ENCODE assay signal across 24 mouse cellular contexts in genomic region chr13:43583504-43583903, GRCm38 (mm10). TPM values are rescaled to one million over a fixed set of nuclear protein-coding genes. Genes with fewer than 3 reads are reported as not detected.
DNase-seq lines count a peak whose midpoint lies in the region; ATAC-seq and TF ChIP-seq lines count a peak whose summit lies in the region.
"Had no signal": no experiment of that assay in that cellular context is flagged by ENCODE, and none has a peak within 500 bp of the region (broad histone marks: within the 10 kb centered on the region; RNA-seq: fewer than 3 reads in every experiment).

No protein-coding gene starts in this region.

- WGBS in hindbrain, embryonic 14.5 days = 64% methylated on average over 8 of the region's 8 CpGs
- WGBS in hindbrain, embryonic 11.5 days = 61% methylated on average over 8 of the region's 8 CpGs
- 37% methylated on average over 8 of the region's 8 CpGs for WGBS in forebrain, embryonic 14.5 days
- WGBS in liver, postnatal 0 days (ENCODE audit: insufficient replicate concordance) = 61% methylated on average over 8 of the region's 8 CpGs

- H3K4me3 ChIP-seq in hindbrain, embryonic 14.5 days (replicated peaks; ENCODE audit: low read length) = no peak overlapping the region
- no peak overlapping the region for H3K4me3 ChIP-seq in hindbrain, embryonic 11.5 days (ENCODE audit: low read depth, low read length)
- H3K4me3 ChIP-seq in forebrain, embryonic 14.5 days (ENCODE audit: low read depth, low read length) = no peak overlapping the region
- H3K4me3 ChIP-seq in liver, postnatal 0 days (ENCODE audit: low read depth, low read length) = no peak overlapping the region
- H3K4me3 ChIP-seq: liver, embryonic 12.5 days; midbrain, embryonic 13.5 days had no signal

- no peak overlapping the region for H3K27ac ChIP-seq in hindbrain, embryonic 14.5 days
- no peak overlapping the region for H3K27ac ChIP-seq in hindbrain, embryonic 11.5 days (ENCODE audit: low read depth, low read length)
- peak overlapping the region; percentile 46; the same call in 1 of the 2 replicates for H3K27ac ChIP-seq in forebrain, embryonic 14.5 days (ENCODE audit: low read depth, low read length)
- no peak overlapping the region for H3K27ac ChIP-seq in liver, postnatal 0 days (ENCODE audit: low read depth)
- H3K27ac ChIP-seq: hindbrain, embryonic 10.5 days; kidney, embryonic 15.5 days; liver, embryonic 12.5 days; midbrain, embryonic 13.5 days had no signal

- no peak for TF ChIP-seq EP300 in liver, postnatal 0 days (IDR thresholded peaks at IDR 0.05; ENCODE audit: low read depth)

- no peak for DNase-seq in hindbrain, embryonic 14.5 days (ENCODE audit: low spot score)
- no peak for DNase-seq in hindbrain, embryonic 11.5 days (ENCODE audit: low spot score)
- DNase-seq in right cerebral cortex, adult 18-20 months = peak; percentile 8
- DNase-seq in right cerebral cortex, postnatal 10 days (ENCODE audit: low spot score in 2 of 2) = no peak
- DNase-seq in forebrain, embryonic 14.5 days (ENCODE audit: low spot score) = peak; percentile 80
- no peak for DNase-seq in liver, postnatal 0 days
- DNase-seq in thymus, postnatal 25 days = no peak
- DNase-seq: adrenal gland, postnatal 25 days; cerebellum, adult 18-20 months; cerebellum, postnatal 10 days; heart, postnatal 14 days; kidney, adult 18-20 months; kidney, postnatal 25 days; layer of hippocampus, postnatal 36 days; left cerebral cortex, postnatal 4 days; lung, adult 18-20 months; lung, postnatal 4 days; right cerebral cortex, postnatal 14 days had no signal

- no peaks in the 10 kb centered on the region for H3K4me1 ChIP-seq in hindbrain, embryonic 14.5 days (replicated peaks; ENCODE audit: control insufficient read depth, insufficient read depth, low read length)
- H3K4me1 ChIP-seq in hindbrain, embryonic 11.5 days (replicated peaks; ENCODE audit: control insufficient read depth, insufficient read depth, low read length) = no peaks in the 10 kb centered on the region
- no peaks in the 10 kb centered on the region; the same call in 1 of the 2 replicates for H3K4me1 ChIP-seq in forebrain, embryonic 14.5 days (ENCODE audit: control insufficient read depth, insufficient read depth, low read length)
- no peaks in the 10 kb centered on the region for H3K4me1 ChIP-seq in liver, postnatal 0 days (ENCODE audit: insufficient read depth)
- H3K4me1 ChIP-seq: liver, embryonic 12.5 days; midbrain, embryonic 13.5 days had no signal

- no peaks in the 10 kb centered on the region for H3K27me3 ChIP-seq in hindbrain, embryonic 14.5 days (ENCODE audit: control insufficient read depth, insufficient read depth, low read length)
- no peaks in the 10 kb centered on the region for H3K27me3 ChIP-seq in hindbrain, embryonic 11.5 days (ENCODE audit: control insufficient read depth, insufficient read depth, low read length)
- no peaks in the 10 kb centered on the region for H3K27me3 ChIP-seq in forebrain, embryonic 14.5 days (replicated peaks; ENCODE audit: control insufficient read depth, insufficient read depth, low read length)
- no peaks in the 10 kb centered on the region for H3K27me3 ChIP-seq in liver, postnatal 0 days (ENCODE audit: insufficient read depth, low read length)
- H3K27me3 ChIP-seq: kidney, embryonic 15.5 days; liver, embryonic 12.5 days; midbrain, embryonic 13.5 days had no signal

- peak overlapping the region; percentile 43; the same call in 1 of the 2 replicates for H3K4me2 ChIP-seq in hindbrain, embryonic 14.5 days (replicated peaks)
- H3K4me2 ChIP-seq in hindbrain, embryonic 11.5 days (replicated peaks; ENCODE audit: low read depth, low read length) = no peak overlapping the region
- no peak overlapping the region for H3K4me2 ChIP-seq in forebrain, embryonic 14.5 days (ENCODE audit: low read length)
- H3K4me2 ChIP-seq in liver, postnatal 0 days (ENCODE audit: low read depth, low read length) = no peak overlapping the region

- H3K9me3 ChIP-seq in hindbrain, embryonic 14.5 days (ENCODE audit: control insufficient read depth, low read length) = no peaks in the 10 kb centered on the region
- H3K9me3 ChIP-seq in hindbrain, embryonic 11.5 days (ENCODE audit: control insufficient read depth, low read length) = no peaks in the 10 kb centered on the region
- no peaks in the 10 kb centered on the region for H3K9me3 ChIP-seq in forebrain, embryonic 14.5 days (replicated peaks; ENCODE audit: control insufficient read depth, low read length)
- no peaks in the 10 kb centered on the region for H3K9me3 ChIP-seq in liver, postnatal 0 days (ENCODE audit: low read length)
- H3K9me3 ChIP-seq: hindbrain, embryonic 10.5 days; kidney, embryonic 15.5 days; liver, embryonic 12.5 days; midbrain, embryonic 13.5 days had no signal

- TF ChIP-seq CTCF in liver, postnatal 0 days (IDR thresholded peaks at IDR 0.05; ENCODE audit: low read depth) = no peak

- ATAC-seq in hindbrain, embryonic 14.5 days (ENCODE audit: low FRiP score) = no peak
- no peak for ATAC-seq in hindbrain, embryonic 11.5 days (ENCODE audit: low FRiP score)
- ATAC-seq in forebrain, embryonic 14.5 days = no peak
- no peak for ATAC-seq in liver, postnatal 0 days
- ATAC-seq: CD4-positive, CD25-positive, alpha-beta regulatory T cell, adult 4 months; liver, embryonic 12.5 days; lung, postnatal 0 days; midbrain, embryonic 13.5 days had no signal

- no peaks in the 10 kb centered on the region for H3K36me3 ChIP-seq in hindbrain, embryonic 14.5 days (replicated peaks; ENCODE audit: control insufficient read depth, insufficient read depth)
- H3K36me3 ChIP-seq in hindbrain, embryonic 11.5 days (ENCODE audit: control insufficient read depth, insufficient read depth, low read length) = no peaks in the 10 kb centered on the region
- no peaks in the 10 kb centered on the region for H3K36me3 ChIP-seq in forebrain, embryonic 14.5 days (ENCODE audit: control insufficient read depth, insufficient read depth, low read length)
- no peaks in the 10 kb centered on the region for H3K36me3 ChIP-seq in liver, postnatal 0 days (replicated peaks; ENCODE audit: insufficient read depth, low read length)
- H3K36me3 ChIP-seq: hindbrain, embryonic 10.5 days; kidney, embryonic 15.5 days; liver, embryonic 12.5 days; midbrain, embryonic 13.5 days had no signal

- 0 out of 2 replicates have a peak overlapping the region, but pooled peaks have one; percentile 46 for H3K9ac ChIP-seq in hindbrain, embryonic 14.5 days
- H3K9ac ChIP-seq in hindbrain, embryonic 11.5 days (ENCODE audit: low read depth, low read length) = no peak overlapping the region
- H3K9ac ChIP-seq in forebrain, embryonic 14.5 days (ENCODE audit: low read length) = no peak overlapping the region
- no peak overlapping the region for H3K9ac ChIP-seq in liver, postnatal 0 days (replicated peaks)
- H3K9ac ChIP-seq: kidney, embryonic 15.5 days; liver, embryonic 12.5 days; midbrain, embryonic 13.5 days had no signal

RNA-seq across cellular contexts. Expression of gene Mcur1, which starts 23.5 kb away (rescaled TPM):
- 8.6 and 9.5 TPM in 2 replicates for polyA plus RNA-seq in hindbrain, embryonic 14.5 days (2014; fragmentation: Nextera tagmentation; extraction: Ambion mirVana)
- polyA plus RNA-seq in hindbrain, embryonic 11.5 days (2014; fragmentation: Nextera tagmentation; extraction: Ambion mirVana) = 9.8 and 10.8 TPM in 2 replicates
- polyA plus RNA-seq in forebrain, embryonic 14.5 days (2014; fragmentation: Nextera tagmentation; extraction: Ambion mirVana) = 7.2 and 7.6 TPM in 2 replicates
- polyA plus RNA-seq in liver, postnatal 0 days (2015; fragmentation: Nextera tagmentation; extraction: Ambion mirVana) = 8.8 and 8.9 TPM in 2 replicates

RNA-seq across cellular contexts. Expression of gene Rnf182, which starts 32.0 kb away (rescaled TPM):
- polyA plus RNA-seq in hindbrain, embryonic 14.5 days (2014; fragmentation: Nextera tagmentation; extraction: Ambion mirVana) = 35.6 and 35.8 TPM in 2 replicates
- polyA plus RNA-seq in hindbrain, embryonic 11.5 days (2014; fragmentation: Nextera tagmentation; extraction: Ambion mirVana) = 9.9 and 10.4 TPM in 2 replicates
- polyA plus RNA-seq in forebrain, embryonic 14.5 days (2014; fragmentation: Nextera tagmentation; extraction: Ambion mirVana) = 35.0 and 46.6 TPM in 2 replicates
- polyA plus RNA-seq in liver, postnatal 0 days (2015; fragmentation: Nextera tagmentation; extraction: Ambion mirVana) = not detected in 2 replicates
- polyA plus RNA-seq: CD4-positive, CD25-positive, alpha-beta regulatory T cell, adult 4 months had no signal

Comparison
In these comparisons a context has a peak if more than half of its experiments do, and no peak if none do; other contexts are left out.
1. DNase-seq: peak in right cerebral cortex, adult 18-20 months (single experiment) and forebrain, embryonic 14.5 days (single experiment); none in hindbrain, embryonic 14.5 days (single experiment), hindbrain, embryonic 11.5 days (single experiment), right cerebral cortex, postnatal 10 days (0 of 2), liver, postnatal 0 days (single experiment) and thymus, postnatal 25 days (single experiment).
2. RNA of gene Rnf182, which starts 32.0 kb away (polyA plus RNA-seq): 35.6 to 35.8 TPM in hindbrain, embryonic 14.5 days, 35.0 to 46.6 TPM in forebrain, embryonic 14.5 days and 9.9 to 10.4 TPM in hindbrain, embryonic 11.5 days; not detected in liver, postnatal 0 days; every median in the first group is over 10 times any median in the second.